Mouse (Mus musculus): ENCODE data around the gene Hivep2. TPM values are rescaled to one million over a fixed set of nuclear protein-coding genes. Genes with fewer than 3 reads are reported as not detected.
A peak's percentile ranks its signal among the peaks of the same experiment; 100 is the strongest.

Gene Hivep2
- total RNA-seq, 2 experiments from 2014 or later, result 203 to 210 TPM

- TF ChIP-seq CTCF (conservative IDR thresholded peaks at IDR 0.05), result no peak
- no peak for DNase-seq (ENCODE audit: low spot score in 2 of 2)
- Histone ChIP-seq H3K4me3 (no peak overlapping the region), H3K27ac (peak overlapping the region; percentile 81)
These were observed 81.8 kb downstream of the Hivep2 start for GRCm38 (mm10) chr10:14047661-14048060.

- DNase-seq (ENCODE audit: low spot score in 2 of 2), result no peak
- Histone ChIP-seq H3K27ac (peak overlapping the region; percentile 81), H3K4me3 (0 out of 2 replicates have a peak overlapping the region, but pooled peaks have one; percentile 1)
- TF ChIP-seq CTCF (conservative IDR thresholded peaks at IDR 0.05), result peak; percentile 26
These were observed 82.5 kb downstream of the Hivep2 start for GRCm38 (mm10) chr10:14048322-14048915.

GRCm38 (mm10) chr10:14048916-14049445 lies 83.1 kb downstream of the Hivep2 start:
- no peak for DNase-seq (ENCODE audit: low spot score in 2 of 2)

GRCm38 (mm10) chr10:14049686-14050085 lies 83.8 kb downstream of the Hivep2 start:
- no peak for DNase-seq (ENCODE audit: low spot score in 2 of 2)
- Histone ChIP-seq H3K27ac (peak overlapping the region; percentile 81; the same call in 1 of the 2 replicates), H3K4me3 (no peak overlapping the region)
- TF ChIP-seq CTCF (conservative IDR thresholded peaks at IDR 0.05), result no peak

More at GRCm38 (mm10) chr10:14048916-14049445, 83.1 kb downstream of the Hivep2 start:
- peak overlapping the region; percentile 81 for H3K27ac ChIP-seq
- H3K4me3 ChIP-seq, result 0 out of 2 replicates have a peak overlapping the region, but pooled peaks have one; percentile 1
- TF ChIP-seq CTCF (conservative IDR thresholded peaks at IDR 0.05), result no peak

GRCm38 (mm10) chr10:14050586-14050985 lies 84.7 kb downstream of the Hivep2 start:
- Histone ChIP-seq H3K27ac (0 out of 2 replicates have a peak overlapping the region, but pooled peaks have one; percentile 14), H3K4me3 (no peak overlapping the region)
- no peak for TF ChIP-seq CTCF (conservative IDR thresholded peaks at IDR 0.05)
- no peak for DNase-seq (ENCODE audit: low spot score in 2 of 2)

GRCm38 (mm10) chr10:14052109-14052689 lies 86.3 kb downstream of the Hivep2 start:
- no peak for TF ChIP-seq CTCF (conservative IDR thresholded peaks at IDR 0.05)
- no peak overlapping the region for H3K27ac ChIP-seq
- no peak overlapping the region for H3K4me3 ChIP-seq
- DNase-seq (ENCODE audit: low spot score in 2 of 2), result no peak

GRCm38 (mm10) chr10:14054860-14055259 lies 89.0 kb downstream of the Hivep2 start:
- peak overlapping the region; percentile 82 for H3K27ac ChIP-seq
- no peak overlapping the region for H3K4me3 ChIP-seq
- no peak for DNase-seq (ENCODE audit: low spot score in 2 of 2)
- no peak for TF ChIP-seq CTCF (conservative IDR thresholded peaks at IDR 0.05)

- H3K27ac ChIP-seq, result peak overlapping the region; percentile 82
- DNase-seq (ENCODE audit: low spot score in 2 of 2), result no peak
These were observed 89.7 kb downstream of the Hivep2 start for GRCm38 (mm10) chr10:14055533-14055981.

GRCm38 (mm10) chr10:14056057-14056456 lies 90.2 kb downstream of the Hivep2 start:
- no peak for DNase-seq (ENCODE audit: low spot score in 2 of 2)
- no peak for TF ChIP-seq CTCF (conservative IDR thresholded peaks at IDR 0.05)
- H3K27ac ChIP-seq, result peak overlapping the region; percentile 82
- no peak overlapping the region for H3K4me3 ChIP-seq

More at GRCm38 (mm10) chr10:14055533-14055981, 89.7 kb downstream of the Hivep2 start:
- no peak overlapping the region for H3K4me3 ChIP-seq
- no peak for TF ChIP-seq CTCF (conservative IDR thresholded peaks at IDR 0.05)

- peak overlapping the region; percentile 82 for H3K27ac ChIP-seq
- no peak overlapping the region for H3K4me3 ChIP-seq
- no peak; the same call in 1 of the 2 replicates for TF ChIP-seq CTCF (conservative IDR thresholded peaks at IDR 0.05)
- no peak for DNase-seq (ENCODE audit: low spot score in 2 of 2)
These were observed 90.9 kb downstream of the Hivep2 start for GRCm38 (mm10) chr10:14056584-14057451.

- TF ChIP-seq CTCF (conservative IDR thresholded peaks at IDR 0.05), result no peak
- peak overlapping the region; percentile 82 for H3K27ac ChIP-seq
- DNase-seq (ENCODE audit: low spot score in 2 of 2), result no peak
- no peak overlapping the region for H3K4me3 ChIP-seq
These were observed 92.1 kb downstream of the Hivep2 start for GRCm38 (mm10) chr10:14057841-14058605.

GRCm38 (mm10) chr10:14058742-14059141 lies 92.9 kb downstream of the Hivep2 start:
- TF ChIP-seq CTCF (conservative IDR thresholded peaks at IDR 0.05), result no peak
- Histone ChIP-seq H3K27ac (peak overlapping the region; percentile 82), H3K4me3 (no peak overlapping the region)
- DNase-seq (ENCODE audit: low spot score in 2 of 2), result no peak

Measured in layer of hippocampus, adult 2 months (tissue).